Mouse (Mus musculus) embryonic facial prominence, embryonic 12.5 days (tissue): ENCODE results near the gene Plekhg1. TPM values are rescaled to one million over a fixed set of nuclear protein-coding genes. Genes with fewer than 3 reads are reported as not detected.
A peak's percentile ranks its signal among the peaks of the same experiment; 100 is the strongest.

Experiments
- ATAC-seq: fragments of 200-750 bp; cut with Nextera tagmentation; 2 replicates; pipeline ENCODE4 v1.8.0; 2017; ENCODE audit not compliant: insufficient number of reproducible peaks, insufficient read depth, low FRiP score, low TSS enrichment
- H3K27ac ChIP-seq: fragments of 300-500 bp; sonication (generic); 2 replicates; pipeline ENCODE4 v1.5.1; 2016; ENCODE audit warnings: mild to moderate bottlenecking
- H3K27me3 ChIP-seq: fragments of 300-500 bp; sonication (generic); 2 replicates; pipeline ENCODE4 v1.6.1; 2016; ENCODE audit warnings: mild to moderate bottlenecking, moderate library complexity
- H3K36me3 ChIP-seq: fragments of 300-500 bp; sonication (generic); 2 replicates; pipeline ENCODE4 v1.6.1; 2016; ENCODE audit warnings: mild to moderate bottlenecking
- H3K4me1 ChIP-seq: fragments of 300-500 bp; sonication (generic); 2 replicates; pipeline ENCODE4 v1.6.1; 2016
- H3K4me2 ChIP-seq: fragments of 300-500 bp; sonication (generic); replicated peaks from 2 replicates; pipeline ENCODE4 v1.6.1; 2016; ENCODE audit warnings: mild to moderate bottlenecking, moderate library complexity
- H3K4me3 ChIP-seq: fragments of 300-500 bp; sonication (generic); 2 replicates; pipeline ENCODE4 v1.5.1; 2016; ENCODE audit warnings: mild to moderate bottlenecking
- H3K9ac ChIP-seq: fragments of 300-500 bp; sonication (generic); 2 replicates; pipeline ENCODE4 v1.6.1; 2016; ENCODE audit warnings: mild to moderate bottlenecking, moderate library complexity
- H3K9me3 ChIP-seq: fragments of 300-500 bp; sonication (generic); 2 replicates; pipeline ENCODE4 v1.6.1; 2016; ENCODE audit warnings: mild to moderate bottlenecking, moderate library complexity
- WGBS: fragments of 180-500 bp; shearing (Covaris S2); methylation state at CpG from one replicate; pipeline ENCODE4 v1.1.7; 2016; 5-methylcytosine and 5-hydroxymethylcytosine counted together
- polyA plus RNA-seq: library from polyadenylated mRNA; unstranded; fragments of >200 nt; fragmentation: Nextera tagmentation; extraction: Ambion mirVana; gene quantifications from 2 replicates; pipeline ENCODE4 v1.2.1, GENCODE M21; 2016

Plekhg1 gene
- 19.1 and 19.2 TPM in 2 replicates for polyA plus RNA-seq

GRCm38 (mm10) chr10:3740148-3740503, at the start of gene Plekhg1:
Gene Plekhg1, plus strand, starts transcription at chr10:3740364.
- H3K36me3 ChIP-seq, result no peaks in the 10 kb centered on the region
- H3K4me1 ChIP-seq, result peaks cover 29% of the 10 kb centered on the region; the same call in 1 of the 2 replicates
- H3K4me3 ChIP-seq, result peak within 1 kb of the TSS; percentile 72
- H3K9ac ChIP-seq, result peak within 1 kb of the TSS; percentile 77
- H3K27me3 ChIP-seq, result no peaks in the 10 kb centered on the region
- H3K9me3 ChIP-seq, result no peaks in the 10 kb centered on the region
- H3K27ac ChIP-seq, result peak within 1 kb of the TSS; percentile 91
- H3K4me2 ChIP-seq, result peak within 1 kb of the TSS; percentile 85
- 0% methylated on average over 23 of the region's 29 CpGs for WGBS
- ATAC-seq, result peak; percentile 91

- Histone ChIP-seq H3K9ac (no peak overlapping the region), H3K4me2 (no peak overlapping the region), H3K4me3 (no peak overlapping the region), H3K27me3 (no peaks in the 10 kb centered on the region), H3K9me3 (no peaks in the 10 kb centered on the region), H3K4me1 (peaks cover 21% of the 10 kb centered on the region), H3K36me3 (no peaks in the 10 kb centered on the region), H3K27ac (no peak overlapping the region)
- WGBS, result 61% methylated on average over 1 of the region's 1 CpGs
- ATAC-seq, result no peak
These were observed 47.4 kb upstream of the Plekhg1 start for GRCm38 (mm10) chr10:3692791-3693190.

GRCm38 (mm10) chr10:3693699-3694280, 46.4 kb upstream of the Plekhg1 start:
- no peak overlapping the region for H3K4me3 ChIP-seq
- H3K4me1 ChIP-seq, result peaks cover 21% of the 10 kb centered on the region
- 0 out of 2 replicates have a peak overlapping the region, but pooled peaks have one; percentile 30 for H3K27ac ChIP-seq
- no peak overlapping the region for H3K9ac ChIP-seq
- no peak overlapping the region for H3K4me2 ChIP-seq
- H3K9me3 ChIP-seq, result no peaks in the 10 kb centered on the region
- WGBS, result 35% methylated on average over 6 of the region's 6 CpGs
- no peaks in the 10 kb centered on the region for H3K36me3 ChIP-seq
- 0 out of 2 replicates have a peak, but pooled peaks have one; percentile 28 for ATAC-seq
- H3K27me3 ChIP-seq, result no peaks in the 10 kb centered on the region

GRCm38 (mm10) chr10:3695332-3695905, 44.7 kb upstream of the Plekhg1 start:
- Histone ChIP-seq H3K36me3 (no peaks in the 10 kb centered on the region), H3K9ac (no peak overlapping the region), H3K4me1 (peaks cover 21% of the 10 kb centered on the region), H3K27me3 (no peaks in the 10 kb centered on the region), H3K4me2 (no peak overlapping the region), H3K27ac (no peak overlapping the region), H3K4me3 (no peak overlapping the region), H3K9me3 (no peaks in the 10 kb centered on the region)
- 82% methylated on average over 5 of the region's 5 CpGs for WGBS
- no peak for ATAC-seq

- Histone ChIP-seq H3K27me3 (no peaks in the 10 kb centered on the region), H3K4me2 (no peak overlapping the region)
- ATAC-seq, result no peak
These were observed 43.3 kb upstream of the Plekhg1 start for GRCm38 (mm10) chr10:3696727-3697348.

GRCm38 (mm10) chr10:3697500-3697899, 42.7 kb upstream of the Plekhg1 start:
- Histone ChIP-seq H3K27me3 (no peaks in the 10 kb centered on the region), H3K4me3 (no peak overlapping the region), H3K4me1 (peaks cover 21% of the 10 kb centered on the region), H3K9ac (no peak overlapping the region), H3K9me3 (no peaks in the 10 kb centered on the region), H3K27ac (no peak overlapping the region), H3K36me3 (no peaks in the 10 kb centered on the region), H3K4me2 (no peak overlapping the region)
- WGBS, result 78% methylated on average over 5 of the region's 5 CpGs
- ATAC-seq, result no peak

More at GRCm38 (mm10) chr10:3696727-3697348, 43.3 kb upstream of the Plekhg1 start:
- no peak overlapping the region for H3K4me3 ChIP-seq
- H3K27ac ChIP-seq, result peak overlapping the region; percentile 41; the same call in 1 of the 2 replicates
- no peaks in the 10 kb centered on the region for H3K9me3 ChIP-seq
- no peaks in the 10 kb centered on the region for H3K36me3 ChIP-seq
- H3K9ac ChIP-seq, result no peak overlapping the region
- H3K4me1 ChIP-seq, result peaks cover 21% of the 10 kb centered on the region
- 54% methylated on average over 8 of the region's 8 CpGs for WGBS

GRCm38 (mm10) chr10:3700225-3701073, 39.7 kb upstream of the Plekhg1 start:
- no peak overlapping the region for H3K9ac ChIP-seq
- ATAC-seq, result no peak
- peak overlapping the region; percentile 60 for H3K27ac ChIP-seq
- H3K4me3 ChIP-seq, result no peak overlapping the region
- H3K27me3 ChIP-seq, result no peaks in the 10 kb centered on the region
- H3K9me3 ChIP-seq, result no peaks in the 10 kb centered on the region
- H3K36me3 ChIP-seq, result no peaks in the 10 kb centered on the region
- 52% methylated on average over 12 of the region's 12 CpGs for WGBS
- peaks cover 13% of the 10 kb centered on the region for H3K4me1 ChIP-seq
- H3K4me2 ChIP-seq, result no peak overlapping the region

GRCm38 (mm10) chr10:3701832-3702231, 38.3 kb upstream of the Plekhg1 start:
- no peak for ATAC-seq
- Histone ChIP-seq H3K27me3 (no peaks in the 10 kb centered on the region), H3K4me3 (no peak overlapping the region), H3K4me1 (peaks cover 3% of the 10 kb centered on the region; the same call in 1 of the 2 replicates), H3K36me3 (no peaks in the 10 kb centered on the region), H3K27ac (no peak overlapping the region), H3K9me3 (no peaks in the 10 kb centered on the region), H3K4me2 (no peak overlapping the region), H3K9ac (no peak overlapping the region)
- WGBS, result 82% methylated on average over 4 of the region's 4 CpGs

- no peaks in the 10 kb centered on the region for H3K27me3 ChIP-seq
- ATAC-seq, result no peak
- no peaks in the 10 kb centered on the region for H3K9me3 ChIP-seq
- 81% methylated on average over 2 of the region's 2 CpGs for WGBS
- no peaks in the 10 kb centered on the region for H3K4me1 ChIP-seq
- H3K4me3 ChIP-seq, result no peak overlapping the region
- H3K9ac ChIP-seq, result no peak overlapping the region
- no peaks in the 10 kb centered on the region for H3K36me3 ChIP-seq
- H3K27ac ChIP-seq, result no peak overlapping the region
- no peak overlapping the region for H3K4me2 ChIP-seq
These were observed 37.6 kb upstream of the Plekhg1 start for GRCm38 (mm10) chr10:3702585-3702984.

GRCm38 (mm10) chr10:3706231-3706630, 33.9 kb upstream of the Plekhg1 start:
- Histone ChIP-seq H3K9ac (no peak overlapping the region), H3K4me3 (no peak overlapping the region), H3K9me3 (no peaks in the 10 kb centered on the region), H3K27me3 (no peaks in the 10 kb centered on the region), H3K4me2 (no peak overlapping the region), H3K4me1 (no peaks in the 10 kb centered on the region), H3K27ac (no peak overlapping the region), H3K36me3 (no peaks in the 10 kb centered on the region)
- no peak for ATAC-seq
- WGBS, result 75% methylated on average over 4 of the region's 4 CpGs

- ATAC-seq, result no peak
- 84% methylated on average over 3 of the region's 3 CpGs for WGBS
- Histone ChIP-seq H3K27me3 (no peaks in the 10 kb centered on the region), H3K9ac (no peak overlapping the region), H3K4me2 (no peak overlapping the region), H3K4me1 (no peaks in the 10 kb centered on the region), H3K9me3 (no peaks in the 10 kb centered on the region), H3K4me3 (no peak overlapping the region), H3K36me3 (no peaks in the 10 kb centered on the region), H3K27ac (no peak overlapping the region)
These were observed 30.1 kb upstream of the Plekhg1 start for GRCm38 (mm10) chr10:3710081-3710480.
